Mouse (Mus musculus) CH12.LX (cell line): Measurements from ENCODE around the gene Map4k3.

ENCODE experiments used
- CHD1 ChIP-seq: IDR thresholded peaks from 2 replicates; pipeline ENCODE4 v1.6.1; 2012; ENCODE audit warnings: low read depth, low read length, improper control_type of control experiment, inconsistent platforms
- CTCF ChIP-seq, 2 experiments: IDR thresholded peaks in 1 of 2; conservative IDR thresholded peaks in 1 of 2; 2 replicates each; pipeline ENCODE4 v1.5.1; 2011 to 2012; ENCODE audit warnings: low read depth in 2 of 2, low read length in 2 of 2, improper control_type of control experiment in 1 of 2, inconsistent platforms in 1 of 2, mild to moderate bottlenecking in 1 of 2, moderate library complexity in 1 of 2
- ELF1 ChIP-seq: IDR thresholded peaks from 2 replicates; pipeline ENCODE4 v1.6.1; 2014; ENCODE audit warnings: low read depth, mild to moderate bottlenecking, inconsistent platforms, low read length, improper control_type of control experiment
- EP300 ChIP-seq: IDR thresholded peaks from 2 replicates; pipeline ENCODE4 v1.6.1; 2011; ENCODE audit warnings: low read length, improper control_type of control experiment
- POLR2A ChIP-seq: IDR thresholded peaks from 2 replicates; pipeline ENCODE4 v1.6.1; 2011; ENCODE audit warnings: low read depth, mild to moderate bottlenecking, improper control_type of control experiment, low read length
- POLR2AphosphoS2 ChIP-seq: IDR thresholded peaks from 2 replicates; pipeline ENCODE4 v1.6.1; 2011; ENCODE audit warnings: low read depth, low read length, improper control_type of control experiment
- SIN3A ChIP-seq: IDR thresholded peaks from 2 replicates; pipeline ENCODE4 v1.6.1; 2012; ENCODE audit warnings: low read length, improper control_type of control experiment, inconsistent platforms
- UBTF ChIP-seq: IDR thresholded peaks from 2 replicates; pipeline ENCODE4 v1.6.1; 2012; ENCODE audit warnings: low read depth, mild to moderate bottlenecking, inconsistent platforms, low read length, improper control_type of control experiment, moderate library complexity
- ZC3H11A ChIP-seq: IDR thresholded peaks from 2 replicates; pipeline ENCODE4 v1.6.1; 2012; ENCODE audit warnings: low read depth, mild to moderate bottlenecking, inconsistent platforms, low read length, improper control_type of control experiment
- ZKSCAN1 ChIP-seq: IDR thresholded peaks from 2 replicates; pipeline ENCODE4 v1.6.1; 2012; ENCODE audit warnings: low read depth, inconsistent platforms, low read length, improper control_type of control experiment, borderline replicate concordance
- ZMIZ1 ChIP-seq: IDR thresholded peaks from 2 replicates; pipeline ENCODE4 v1.6.1; 2012; ENCODE audit warnings: low read depth, mild to moderate bottlenecking, inconsistent platforms, low read length, improper control_type of control experiment
- ZNF384 ChIP-seq: IDR thresholded peaks from 2 replicates; pipeline ENCODE4 v1.6.1; 2012; ENCODE audit warnings: low read depth, low read length, improper control_type of control experiment, inconsistent platforms

- no peak for TF ChIP-seq EP300
- TF ChIP-seq ZNF384, result no peak
- no peak for TF ChIP-seq ZMIZ1
- TF ChIP-seq POLR2A, result no peak
- TF ChIP-seq SIN3A, result no peak
- TF ChIP-seq POLR2AphosphoS2, result no peak
- TF ChIP-seq ELF1, result no peak
- no peak for TF ChIP-seq UBTF
- TF ChIP-seq CTCF (conservative IDR thresholded peaks at IDR 0.05 in 1 of 2, IDR thresholded peaks at IDR 0.05 in 1 of 2; ENCODE audit: low read depth in 2 of 2, low read length in 2 of 2), result no peak
- no peak for TF ChIP-seq ZC3H11A
- TF ChIP-seq CHD1, result no peak
- no peak for TF ChIP-seq ZKSCAN1
Measured at GRCm38 (mm10) chr17:80631028-80631427, 97.3 kb downstream of the Map4k3 start.
